Mouse (Mus musculus): ENCODE results near the gene Kctd6.

The Kctd6 gene

DNA sequence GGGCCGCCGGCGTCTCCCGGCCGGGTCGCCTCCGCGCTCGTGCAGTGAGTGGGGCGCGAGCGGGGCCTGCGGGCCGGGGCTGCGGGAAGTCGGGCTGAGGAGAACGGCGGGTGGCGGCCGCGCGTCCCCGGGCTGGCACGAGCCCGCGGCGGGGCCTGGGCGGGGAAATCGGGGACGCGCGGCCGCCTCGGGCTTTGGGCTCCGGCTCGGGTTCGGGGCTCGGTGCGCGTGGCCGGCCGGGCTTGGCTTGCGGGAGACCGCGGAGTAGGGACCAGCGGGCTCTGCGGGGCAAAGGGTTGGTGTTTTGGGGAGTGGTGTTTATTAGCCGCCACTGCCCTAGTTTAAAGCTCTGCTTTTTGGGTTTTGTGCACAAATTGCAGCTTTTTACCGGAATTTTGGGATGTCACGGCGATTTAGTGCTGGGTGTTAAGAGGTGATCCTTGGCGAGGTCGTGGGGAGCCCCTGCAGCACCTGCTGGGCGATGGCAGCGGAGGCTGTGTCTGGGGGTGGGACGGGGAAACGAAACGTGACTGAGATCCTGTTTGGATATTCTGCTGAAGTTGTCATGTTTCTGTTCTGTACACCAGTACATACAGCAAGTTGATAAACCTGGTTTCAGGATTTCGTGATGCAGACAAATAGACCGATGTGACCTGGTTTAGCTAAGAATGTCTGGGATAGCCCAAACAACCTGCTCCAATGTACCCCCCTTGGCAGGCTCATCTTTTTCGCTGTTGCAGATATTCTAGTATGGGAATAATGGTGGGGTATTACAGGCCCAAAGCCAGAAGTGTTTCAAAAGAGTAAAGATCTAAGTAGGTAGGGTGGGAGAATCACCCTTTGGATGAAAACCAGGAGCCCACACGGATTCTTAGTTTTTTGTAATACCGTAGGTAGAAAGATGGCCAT, 613 bp downstream of the Kctd6 start:
- in situ Hi-C loops (cut with MboI, MseI) = no loop called here

DNA sequence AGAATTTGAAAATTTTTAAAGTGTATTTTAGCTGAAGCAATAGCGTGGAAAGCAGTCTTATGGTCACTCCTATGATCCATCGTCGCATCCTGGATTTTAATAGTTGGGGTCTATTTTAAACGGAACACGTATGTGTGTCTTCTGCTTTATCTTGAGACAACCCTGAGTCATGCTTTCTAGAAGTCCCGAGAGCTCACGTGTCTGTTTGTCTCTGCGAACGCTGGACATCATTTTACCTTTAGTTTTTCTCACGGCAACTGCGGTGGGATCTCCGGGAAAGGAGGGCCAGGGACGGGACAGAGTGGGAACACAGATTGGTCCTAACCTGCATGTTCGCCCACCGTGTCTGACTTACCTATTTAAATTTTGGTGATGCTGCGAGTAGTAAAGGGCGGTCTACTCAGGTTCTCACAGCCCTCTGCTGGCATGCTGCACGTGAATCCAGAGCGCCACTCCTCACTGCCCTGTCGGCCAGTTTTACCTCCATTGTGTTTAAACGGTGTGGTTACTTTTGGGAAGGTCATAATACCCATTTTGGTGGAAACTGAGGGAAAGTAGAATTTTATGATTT, 1.4 kb downstream of the Kctd6 start:
- in situ Hi-C loops (cut with MboI, MseI) = no loop called here

DNA sequence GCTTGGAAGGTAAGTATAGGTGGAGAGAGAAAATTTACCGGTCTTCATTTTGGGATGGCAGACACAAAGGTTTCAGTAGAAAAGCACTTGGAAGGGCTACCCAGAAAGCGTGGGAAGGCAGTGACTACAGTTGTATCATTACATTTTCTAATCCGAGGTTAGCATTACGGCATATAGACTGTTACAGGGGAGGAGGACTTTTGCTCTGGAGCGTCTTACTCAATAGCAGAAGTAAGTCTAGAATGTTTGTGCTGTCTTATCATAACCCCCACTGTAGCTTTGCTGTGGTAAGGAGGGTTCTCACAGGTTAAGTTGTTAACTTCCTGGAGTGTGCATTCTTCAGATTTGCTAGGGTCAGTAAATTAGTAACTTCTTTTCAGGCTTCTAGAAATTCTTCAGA, 2.2 kb downstream of the Kctd6 start:
- in situ Hi-C loops (cut with MboI, MseI) = no loop called here

DNA sequence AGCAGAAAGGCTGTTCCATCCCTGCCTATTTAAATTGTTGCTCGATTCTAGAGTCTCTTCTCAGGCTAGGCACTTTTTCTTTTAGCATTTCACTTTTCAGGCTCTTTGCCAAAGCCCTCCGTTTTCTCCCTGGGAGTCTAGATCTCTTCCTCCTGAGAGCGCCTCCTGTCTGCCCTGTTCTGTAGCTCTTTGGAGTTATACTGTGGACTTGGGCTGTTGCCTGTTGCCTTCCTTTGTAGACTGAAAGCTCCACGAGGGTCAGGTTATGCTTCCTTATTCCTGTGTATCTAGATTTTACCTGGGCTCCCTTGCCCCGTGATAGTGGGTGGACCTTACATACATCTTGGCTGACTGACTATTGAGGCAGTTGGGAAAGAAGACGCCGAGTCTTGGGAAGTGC, 4.3 kb downstream of the Kctd6 start:
- in situ Hi-C loops (cut with MboI, MseI) = no loop called here

GRCm38 (mm10) chr14:8218730-8219380, 4.9 kb downstream of the Kctd6 start:
- in situ Hi-C loops (cut with MboI, MseI) = no loop called here

GRCm38 (mm10) chr14:8219876-8220275, 5.9 kb downstream of the Kctd6 start:
- in situ Hi-C loops (cut with MboI, MseI) = no loop called here

- in situ Hi-C loops (cut with MboI, MseI) = no loop called here
Measured at GRCm38 (mm10) chr14:8220306-8220705, 6.4 kb downstream of the Kctd6 start.

GRCm38 (mm10) chr14:8220912-8221311, 7.0 kb downstream of the Kctd6 start:
- in situ Hi-C loops (cut with MboI, MseI) = no loop called here

- in situ Hi-C loops (cut with MboI, MseI) = no loop called here
Measured at GRCm38 (mm10) chr14:8222561-8222960, 8.6 kb downstream of the Kctd6 start.

DNA sequence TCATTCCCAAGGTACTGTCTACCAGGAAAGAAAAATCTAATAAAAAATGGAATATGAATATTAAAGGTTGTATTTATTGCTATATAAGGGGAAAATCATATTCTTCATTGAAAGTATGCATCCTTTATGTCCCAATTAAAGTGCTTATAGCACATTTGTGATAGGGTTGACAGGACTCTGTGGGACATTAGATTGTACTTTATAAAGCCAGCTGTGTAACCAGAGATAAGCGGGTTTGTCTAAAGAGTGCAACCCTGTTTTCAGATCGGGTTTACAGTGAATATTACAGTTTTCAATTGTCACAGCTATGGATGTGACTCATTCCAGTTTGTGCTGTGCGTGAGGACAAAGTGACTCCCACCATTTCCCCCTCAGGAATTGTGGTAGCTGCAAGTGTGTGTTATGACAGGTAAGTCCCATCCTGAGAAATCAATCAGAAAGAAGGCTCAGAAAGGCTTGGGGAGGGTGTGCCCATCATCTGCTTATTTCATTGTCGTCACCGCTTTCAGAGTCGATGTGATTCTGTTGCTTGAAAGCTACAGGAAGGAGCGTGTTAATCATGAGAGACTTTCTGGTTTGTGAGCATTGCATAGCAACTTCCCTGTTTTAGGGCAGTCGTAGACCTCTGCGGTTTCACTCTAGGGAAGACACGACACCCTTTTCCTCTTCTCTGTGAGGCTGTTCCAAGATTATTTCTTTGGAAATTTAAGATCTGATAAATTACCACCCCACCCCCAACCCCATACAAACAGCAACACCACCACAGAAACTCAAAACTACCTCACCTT, 9.8 kb downstream of the Kctd6 start:
- in situ Hi-C loops (cut with MboI, MseI) = no loop called here

GRCm38 (mm10) chr14:8224805-8225204, 10.9 kb downstream of the Kctd6 start:
- in situ Hi-C loops (cut with MboI, MseI) = no loop called here

- in situ Hi-C loops (cut with MboI, MseI) = no loop called here
Measured at GRCm38 (mm10) chr14:8229367-8230019, 15.6 kb downstream of the Kctd6 start.

GRCm38 (mm10) chr14:8232155-8232910, 18.4 kb downstream of the Kctd6 start:
- in situ Hi-C loops (cut with MboI, MseI) = no loop called here

GRCm38 (mm10) chr14:8233252-8233651, 19.3 kb downstream of the Kctd6 start:
- in situ Hi-C loops (cut with MboI, MseI) = no loop called here

GRCm38 (mm10) chr14:8241816-8242215, 27.9 kb downstream of the Kctd6 start:
- in situ Hi-C loops (cut with MboI, MseI) = no loop called here

GRCm38 (mm10) chr14:8242388-8242920, 28.5 kb downstream of the Kctd6 start:
- in situ Hi-C loops (cut with MboI, MseI) = no loop called here

DNA sequence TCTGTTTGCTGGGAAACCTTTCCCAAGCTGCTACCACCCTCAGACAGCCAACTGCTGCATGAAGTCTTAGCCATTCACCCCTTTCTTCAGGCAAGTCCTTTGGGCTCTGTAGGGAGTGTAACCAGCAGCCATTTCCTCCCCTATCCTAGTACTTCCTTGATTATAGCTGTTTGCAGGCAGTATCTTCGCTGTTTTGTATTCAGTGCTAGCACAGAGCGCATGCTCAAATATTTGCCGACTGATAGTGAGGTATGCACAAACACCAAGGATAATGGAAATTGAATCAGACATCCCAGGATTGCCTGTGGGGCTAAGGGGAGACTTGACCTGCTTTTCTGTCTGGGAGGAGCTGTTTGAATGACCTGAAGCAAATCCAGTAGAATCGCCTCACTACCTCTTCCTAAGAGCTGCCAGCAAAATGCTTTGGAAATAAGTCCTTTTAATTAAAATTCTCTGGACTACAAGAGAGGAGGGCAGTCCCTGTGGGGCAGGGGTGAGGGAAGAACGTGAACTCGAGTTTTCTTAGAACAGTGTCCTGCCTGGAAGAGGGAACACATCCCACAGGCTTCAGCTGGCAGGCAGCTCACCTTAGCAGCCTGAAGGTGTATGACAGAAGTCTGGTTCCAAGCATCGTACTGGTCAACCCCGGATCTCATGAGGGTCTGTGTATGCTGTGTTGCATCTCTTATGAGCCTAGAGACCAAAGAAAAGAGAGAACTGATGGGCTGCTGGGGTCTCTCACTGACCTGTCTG, 29.4 kb downstream of the Kctd6 start:
- in situ Hi-C loops (cut with MboI, MseI) = no loop called here

DNA sequence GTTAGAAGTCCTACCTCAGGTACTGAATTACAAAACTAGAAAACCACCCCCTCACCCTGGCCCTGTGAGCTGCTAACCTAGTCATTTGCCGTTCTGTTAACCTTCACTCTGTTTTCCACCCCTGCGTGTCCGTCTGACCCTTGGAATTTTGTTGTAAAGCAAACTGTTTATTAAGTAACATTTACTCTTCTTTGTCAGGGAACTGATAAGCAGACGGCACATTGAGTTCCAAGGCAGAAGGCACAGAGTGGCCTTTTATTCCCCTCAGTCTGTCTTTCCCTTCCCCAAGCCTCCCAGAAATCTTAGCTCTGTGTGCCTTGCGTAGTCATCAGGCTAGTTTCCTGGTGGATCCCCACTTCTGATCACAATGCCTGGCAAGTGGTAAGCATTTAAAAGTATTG, 30.3 kb downstream of the Kctd6 start:
- in situ Hi-C loops (cut with MboI, MseI) = no loop called here

DNA sequence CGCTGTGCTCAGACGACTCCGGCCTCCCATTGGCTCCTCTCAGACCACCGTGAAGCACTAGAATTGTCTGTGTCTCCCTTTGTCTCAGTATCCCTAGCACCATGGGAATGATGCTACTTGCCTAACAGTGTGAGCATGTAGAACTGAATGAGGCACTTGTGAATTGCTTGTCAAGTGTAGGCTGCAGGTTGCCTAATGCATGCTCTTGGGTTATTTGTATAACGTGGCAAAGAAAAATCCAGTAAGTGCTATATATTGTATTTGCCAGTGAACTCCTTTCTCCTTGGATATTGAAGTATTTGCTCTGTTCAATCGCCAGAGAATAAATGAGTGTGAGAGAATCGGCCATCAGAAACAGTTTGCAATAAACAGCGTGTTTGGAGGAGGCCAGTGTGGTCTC, 32.9 kb downstream of the Kctd6 start:
- in situ Hi-C loops (cut with MboI, MseI) = no loop called here

GRCm38 (mm10) chr14:8249206-8249605, 35.3 kb downstream of the Kctd6 start:
- in situ Hi-C loops (cut with MboI, MseI) = no loop called here

Data from regulatory T cell (primary cell).